Mouse (Mus musculus): ENCODE results near the gene Scnm1. TPM values are rescaled to one million over a fixed set of nuclear protein-coding genes. Genes with fewer than 3 reads are reported as not detected.
"Not testable (repeated sequence)": the region's sequence is repeated elsewhere in the genome, so short reads cannot be mapped to it uniquely, and the experiment has no call there.

The Scnm1 gene
- total RNA-seq, 1 experiment, result 38.1 TPM

- DNase-seq (ENCODE audit: low read depth, low spot score), result no peak
- Histone ChIP-seq H3K4me1 (ENCODE audit: control insufficient read depth in 2 of 2, insufficient read depth in 2 of 2, low read length in 2 of 2, poor library complexity in 1 of 2) (peaks cover 3 to 17% of the 10 kb centered on the region in 2 experiments; a peak in 3 of 4 replicates), H3K36me3 (ENCODE audit: control insufficient read depth, insufficient read depth, low read length, poor library complexity, severe bottlenecking) (no peaks in the 10 kb centered on the region), H3K9ac (ENCODE audit: insufficient read depth, low read depth, low read length, poor library complexity, severe bottlenecking) (peak overlapping the region; percentile 51), H3K4me3 (ENCODE audit: insufficient read depth in 1 of 2, low read depth in 1 of 2, low read length in 2 of 2, poor library complexity in 1 of 2, severe bottlenecking in 1 of 2) (peak overlapping the region; percentile 31 to 47; a peak in 3 of 4 replicates), H3K27ac (ENCODE audit: insufficient read depth, low read depth, low read length, poor library complexity, severe bottlenecking) (no peak overlapping the region), H3K9me3 (ENCODE audit: control insufficient read depth, insufficient read depth, low read depth, low read length) (no peaks in the 10 kb centered on the region)
- in situ Hi-C loops (cut with MboI; ENCODE audit: low sequenced_read_pairs in 2 of 2, unreplicated experiment in 2 of 2), result no loop called here
- TF ChIP-seq ZC3H11A (IDR thresholded peaks at IDR 0.05; ENCODE audit: borderline replicate concordance, low read depth, low read length) (no peak), HCFC1 (IDR thresholded peaks at IDR 0.05; ENCODE audit: borderline replicate concordance, insufficient read depth, low read length) (no peak), MAFK (IDR thresholded peaks at IDR 0.05; ENCODE audit: insufficient read depth, low read depth, low read length) (no peak), ZNF384 (IDR thresholded peaks at IDR 0.05; ENCODE audit: low read depth, low read length) (no peak), CHD2 (IDR thresholded peaks at IDR 0.05; ENCODE audit: low read depth, low read length) (no peak)
Observed at GRCm38 (mm10) chr3:95139586-95140288, 5.9 kb upstream of the Scnm1 start.

DNA sequence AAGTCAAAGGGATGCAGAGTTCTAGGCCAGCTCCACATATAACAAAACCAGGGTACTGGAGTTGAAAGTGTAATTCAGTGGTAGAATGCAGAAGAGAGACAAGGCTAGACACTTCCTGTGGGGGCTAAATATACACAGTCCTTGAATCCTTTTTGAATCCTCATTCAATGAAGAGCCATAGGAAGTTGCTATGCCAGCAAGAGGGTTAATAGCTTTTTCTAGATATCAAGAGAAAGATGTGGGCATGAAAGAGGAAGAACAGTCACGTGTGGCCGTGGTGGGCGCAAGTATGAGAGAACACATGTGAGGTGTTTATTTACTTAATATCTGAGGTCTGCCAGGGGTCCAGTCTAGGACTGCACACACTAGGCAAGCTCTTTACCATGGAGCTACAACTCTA, 2.5 kb upstream of the Scnm1 start:
- TF ChIP-seq ZNF384 (IDR thresholded peaks at IDR 0.05; ENCODE audit: low read depth, low read length) (no peak), HCFC1 (IDR thresholded peaks at IDR 0.05; ENCODE audit: borderline replicate concordance, insufficient read depth, low read length) (no peak), CHD2 (IDR thresholded peaks at IDR 0.05; ENCODE audit: low read depth, low read length) (no peak), MAFK (IDR thresholded peaks at IDR 0.05; ENCODE audit: insufficient read depth, low read depth, low read length) (no peak), ZC3H11A (IDR thresholded peaks at IDR 0.05; ENCODE audit: borderline replicate concordance, low read depth, low read length) (no peak)
- Histone ChIP-seq H3K9ac (ENCODE audit: insufficient read depth, low read depth, low read length, poor library complexity, severe bottlenecking) (no peak overlapping the region), H3K9me3 (ENCODE audit: control insufficient read depth, insufficient read depth, low read depth, low read length) (no peaks in the 10 kb centered on the region), H3K4me3 (ENCODE audit: insufficient read depth in 1 of 2, low read depth in 1 of 2, low read length in 2 of 2, poor library complexity in 1 of 2, severe bottlenecking in 1 of 2) (no peak overlapping the region), H3K4me1 (ENCODE audit: control insufficient read depth in 2 of 2, insufficient read depth in 2 of 2, low read length in 2 of 2, poor library complexity in 1 of 2) (peaks cover 3 to 20% of the 10 kb centered on the region in 2 experiments; a peak in 3 of 4 replicates), H3K27ac (ENCODE audit: insufficient read depth, low read depth, low read length, poor library complexity, severe bottlenecking) (no peak overlapping the region), H3K36me3 (ENCODE audit: control insufficient read depth, insufficient read depth, low read length, poor library complexity, severe bottlenecking) (no peaks in the 10 kb centered on the region; the same call in 1 of the 2 replicates)
- in situ Hi-C loops (cut with MboI; ENCODE audit: low sequenced_read_pairs in 2 of 2, unreplicated experiment in 2 of 2), result no loop called here
- no peak for DNase-seq (ENCODE audit: low read depth, low spot score)

- H3K4me1 ChIP-seq (ENCODE audit: control insufficient read depth in 2 of 2, insufficient read depth in 2 of 2, low read length in 2 of 2, poor library complexity in 1 of 2), result peaks cover 3 to 19% of the 10 kb centered on the region in 2 experiments; a peak in 3 of 4 replicates
- TF ChIP-seq MAFK (IDR thresholded peaks at IDR 0.05; ENCODE audit: insufficient read depth, low read depth, low read length) (no peak), HCFC1 (IDR thresholded peaks at IDR 0.05; ENCODE audit: borderline replicate concordance, insufficient read depth, low read length) (no peak), ZC3H11A (IDR thresholded peaks at IDR 0.05; ENCODE audit: borderline replicate concordance, low read depth, low read length) (no peak), CHD2 (IDR thresholded peaks at IDR 0.05; ENCODE audit: low read depth, low read length) (no peak), ZNF384 (IDR thresholded peaks at IDR 0.05; ENCODE audit: low read depth, low read length) (no peak)
- no peak overlapping the region for H3K9ac ChIP-seq (ENCODE audit: insufficient read depth, low read depth, low read length, poor library complexity, severe bottlenecking)
- H3K4me3 ChIP-seq (ENCODE audit: insufficient read depth in 1 of 2, low read depth in 1 of 2, low read length in 2 of 2, poor library complexity in 1 of 2, severe bottlenecking in 1 of 2), result 0 out of 4 replicates have a peak overlapping the region, but pooled peaks of 1 of the 2 experiments have one; percentile 15
- H3K27ac ChIP-seq (ENCODE audit: insufficient read depth, low read depth, low read length, poor library complexity, severe bottlenecking), result no peak overlapping the region
- DNase-seq (ENCODE audit: low read depth, low spot score), result no peak
- no peaks in the 10 kb centered on the region for H3K9me3 ChIP-seq (ENCODE audit: control insufficient read depth, insufficient read depth, low read depth, low read length)
- no peaks in the 10 kb centered on the region; the same call in 1 of the 2 replicates for H3K36me3 ChIP-seq (ENCODE audit: control insufficient read depth, insufficient read depth, low read length, poor library complexity, severe bottlenecking)
- in situ Hi-C loops (cut with MboI; ENCODE audit: low sequenced_read_pairs in 2 of 2, unreplicated experiment in 2 of 2), result no loop called here
Observed at GRCm38 (mm10) chr3:95135433-95136052, 1.7 kb upstream of the Scnm1 start.

GRCm38 (mm10) chr3:95135023-95135422, 1.2 kb upstream of the Scnm1 start:
- no peak for TF ChIP-seq HCFC1 (IDR thresholded peaks at IDR 0.05; ENCODE audit: borderline replicate concordance, insufficient read depth, low read length)
- no peak for TF ChIP-seq MAFK (IDR thresholded peaks at IDR 0.05; ENCODE audit: insufficient read depth, low read depth, low read length)
- no peak for TF ChIP-seq ZC3H11A (IDR thresholded peaks at IDR 0.05; ENCODE audit: borderline replicate concordance, low read depth, low read length)
- no peak for TF ChIP-seq CHD2 (IDR thresholded peaks at IDR 0.05; ENCODE audit: low read depth, low read length)
- no peak for TF ChIP-seq ZNF384 (IDR thresholded peaks at IDR 0.05; ENCODE audit: low read depth, low read length)
- no peak for DNase-seq (ENCODE audit: low read depth, low spot score)
- Histone ChIP-seq H3K9ac (ENCODE audit: insufficient read depth, low read depth, low read length, poor library complexity, severe bottlenecking) (no peak overlapping the region), H3K4me1 (ENCODE audit: control insufficient read depth in 2 of 2, insufficient read depth in 2 of 2, low read length in 2 of 2, poor library complexity in 1 of 2) (peaks cover 3 to 14% of the 10 kb centered on the region in 2 experiments; a peak in 2 of 4 replicates), H3K4me3 (ENCODE audit: insufficient read depth in 1 of 2, low read depth in 1 of 2, low read length in 2 of 2, poor library complexity in 1 of 2, severe bottlenecking in 1 of 2) (peak overlapping the region; percentile 41 to 58; a peak in 3 of 4 replicates), H3K27ac (ENCODE audit: insufficient read depth, low read depth, low read length, poor library complexity, severe bottlenecking) (no peak overlapping the region), H3K36me3 (ENCODE audit: control insufficient read depth, insufficient read depth, low read length, poor library complexity, severe bottlenecking) (no peaks in the 10 kb centered on the region; the same call in 1 of the 2 replicates), H3K9me3 (ENCODE audit: control insufficient read depth, insufficient read depth, low read depth, low read length) (no peaks in the 10 kb centered on the region)
- in situ Hi-C loops (cut with MboI; ENCODE audit: low sequenced_read_pairs in 2 of 2, unreplicated experiment in 2 of 2), result no loop called here

- H3K36me3 ChIP-seq (ENCODE audit: control insufficient read depth, insufficient read depth, low read length, poor library complexity, severe bottlenecking); H3K4me1 ChIP-seq (ENCODE audit: control insufficient read depth in 2 of 2, insufficient read depth in 2 of 2, low read length in 2 of 2, poor library complexity in 1 of 2); H3K27ac ChIP-seq (ENCODE audit: insufficient read depth, low read depth, low read length, poor library complexity, severe bottlenecking); H3K9me3 ChIP-seq (ENCODE audit: control insufficient read depth, insufficient read depth, low read depth, low read length); H3K9ac ChIP-seq (ENCODE audit: insufficient read depth, low read depth, low read length, poor library complexity, severe bottlenecking); H3K4me3 ChIP-seq (ENCODE audit: insufficient read depth in 1 of 2, low read depth in 1 of 2, low read length in 2 of 2, poor library complexity in 1 of 2, severe bottlenecking in 1 of 2); in situ Hi-C loops (cut with MboI; ENCODE audit: low sequenced_read_pairs in 2 of 2, unreplicated experiment in 2 of 2); DNase-seq (ENCODE audit: low read depth, low spot score): not testable (repeated sequence)
Observed at GRCm38 (mm10) chr3:95134133-95134532, 322 bp upstream of the Scnm1 start.

All from ES-E14 (cell line).